Mouse (Mus musculus) brain, adult 2 months (tissue): ENCODE results near the gene Gm13420.
A peak's percentile ranks its signal among the peaks of the same experiment; 100 is the strongest.
"Not testable (repeated sequence)": the region's sequence is repeated elsewhere in the genome, so short reads cannot be mapped to it uniquely, and the experiment has no call there.

Experiments used
- DNase-seq: peaks from one replicate; pipeline ENCODE4 v3.0.0; 2011; ENCODE audit warnings: low read depth, low spot score

Gm13420 gene

GRCm38 (mm10) chr2:29738799-29739198, 12.7 kb downstream of the Gm13420 start:
- DNase-seq: no peak

DNA sequence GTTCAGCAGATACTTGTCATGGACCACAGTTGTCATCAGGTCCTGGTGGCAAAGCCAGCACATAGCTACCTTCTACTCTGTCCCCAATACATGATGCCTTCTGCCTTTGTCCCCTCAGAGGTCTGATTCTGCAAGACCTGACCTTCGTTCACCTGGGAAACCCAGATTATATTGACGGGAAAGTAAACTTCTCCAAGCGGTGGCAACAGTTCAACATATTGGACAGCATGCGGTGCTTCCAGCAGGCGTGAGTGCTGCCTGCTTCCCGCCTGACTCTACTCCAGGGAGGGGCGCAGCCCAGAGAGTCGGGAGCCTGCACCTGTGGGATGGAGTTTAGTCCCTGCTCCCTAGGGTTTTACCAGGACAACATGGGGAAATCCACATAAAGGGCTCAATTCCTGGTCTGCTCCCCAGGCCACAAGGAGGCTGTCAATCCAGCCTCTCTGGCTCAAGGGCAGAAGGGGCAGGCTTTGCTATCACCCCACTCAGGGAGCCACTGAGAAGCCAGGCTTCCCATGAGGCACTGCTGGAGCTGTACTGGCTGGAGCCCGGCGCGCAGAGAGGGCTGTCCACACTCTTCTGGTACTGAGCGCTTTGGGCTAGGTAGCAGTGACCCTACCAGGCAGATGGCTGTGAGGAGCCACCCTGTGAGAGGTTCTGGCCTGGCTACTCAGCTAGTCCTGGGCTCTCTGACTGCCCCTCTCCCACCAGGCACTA, 14.1 kb downstream of the Gm13420 start:
- no peak for DNase-seq

DNA sequence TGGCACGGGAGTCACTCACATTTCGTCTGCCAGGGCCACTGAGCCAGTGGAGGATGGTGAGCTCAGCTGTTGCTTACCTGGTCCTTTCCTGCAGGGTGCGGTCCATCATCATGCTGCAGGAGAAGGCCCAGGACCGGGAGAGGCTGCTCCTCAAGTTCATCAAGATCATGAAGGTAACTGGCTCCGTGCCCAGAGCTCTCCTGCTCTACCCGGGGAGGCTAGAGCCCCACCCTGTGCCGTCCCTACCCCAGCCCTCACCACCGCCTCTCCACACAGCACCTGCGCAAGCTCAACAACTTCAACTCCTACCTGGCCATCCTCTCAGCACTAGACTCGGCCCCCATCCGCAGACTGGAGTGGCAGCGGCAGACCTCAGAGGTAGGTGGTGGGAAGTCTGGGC, 15.8 kb downstream of the Gm13420 start:
- no peak for DNase-seq

GRCm38 (mm10) chr2:29733348-29733747, 18.1 kb downstream of the Gm13420 start:
- no peak for DNase-seq

DNA sequence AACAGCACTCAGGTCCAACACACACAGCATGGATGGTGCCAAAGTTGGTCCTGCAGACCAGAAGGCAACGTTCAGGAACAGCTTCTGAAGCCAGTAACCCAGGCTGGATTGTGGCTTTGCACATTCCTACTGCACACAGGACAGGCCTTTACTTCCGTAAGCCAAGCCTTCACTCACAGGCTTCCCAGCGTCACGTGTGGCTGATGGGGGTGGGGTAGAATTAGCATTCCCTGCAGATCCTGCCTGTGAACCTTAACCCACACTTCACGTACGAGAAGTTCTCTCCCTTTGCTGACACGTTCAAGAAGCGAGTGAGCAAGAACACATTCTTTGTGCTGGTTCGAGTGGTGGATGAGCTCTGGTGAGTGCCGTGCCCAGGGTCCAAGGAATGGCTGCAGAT, 18.9 kb downstream of the Gm13420 start:
- DNase-seq: no peak

DNA sequence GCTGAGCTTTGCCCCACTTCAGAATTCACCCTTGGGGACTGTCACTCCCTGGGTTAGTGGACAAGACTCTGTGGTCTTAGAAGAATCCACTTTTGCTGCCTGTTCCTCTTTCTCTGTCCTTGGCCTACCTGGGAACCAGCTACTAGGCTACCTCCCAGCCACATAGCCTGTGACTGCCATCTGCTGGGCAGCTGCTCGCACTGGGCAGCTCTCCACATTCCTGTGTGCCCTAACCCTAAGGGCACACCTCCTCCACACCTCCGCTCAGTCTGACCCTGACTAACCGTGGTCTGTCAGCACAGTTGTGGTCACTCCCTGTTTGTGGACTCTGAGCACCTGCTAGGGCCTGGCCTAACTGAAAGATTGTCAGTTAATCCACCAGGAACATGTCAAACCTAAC, 19.9 kb downstream of the Gm13420 start:
- DNase-seq: peak; percentile 73

DNA sequence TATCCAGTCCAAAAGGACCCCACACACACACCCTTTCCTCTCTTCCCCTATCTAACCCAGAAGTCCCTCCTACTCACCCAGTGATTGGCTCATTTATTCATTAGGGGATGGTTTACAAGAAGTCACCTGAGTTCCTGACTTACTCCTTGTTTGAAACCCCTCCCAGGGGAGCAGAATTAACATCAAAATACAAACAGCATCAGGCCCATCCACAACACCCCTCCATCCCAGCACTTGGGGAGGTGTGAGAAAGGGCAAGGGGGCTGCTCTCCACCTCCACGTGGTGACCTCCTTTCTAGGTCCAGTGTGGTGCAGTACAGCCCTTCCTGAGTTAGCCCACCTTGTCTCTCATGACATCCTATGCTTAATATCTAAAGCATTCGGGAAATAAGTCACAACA, 22.0 kb downstream of the Gm13420 start:
- DNase-seq: no peak

GRCm38 (mm10) chr2:29724664-29725365, 26.7 kb downstream of the Gm13420 start:
- no peak for DNase-seq

DNA sequence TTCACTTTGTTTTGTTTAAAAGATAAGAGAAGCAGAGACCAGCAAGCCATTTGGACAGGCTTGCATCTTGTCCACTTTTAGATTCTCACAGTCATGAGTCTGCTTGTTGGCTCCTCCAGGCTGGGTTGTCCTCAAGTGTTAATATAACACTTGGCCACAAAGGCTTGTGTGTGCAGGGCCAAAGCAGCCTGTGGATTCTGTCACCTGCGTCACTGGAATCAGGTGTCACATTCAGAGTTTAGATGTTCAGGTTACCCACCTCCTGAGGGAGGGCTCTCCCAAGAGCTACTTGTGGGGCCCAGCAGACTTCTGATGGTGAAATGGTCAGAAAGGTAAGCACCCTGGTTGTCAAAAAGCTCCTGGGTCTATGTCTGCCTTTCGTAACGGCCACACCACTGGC, 28.4 kb downstream of the Gm13420 start:
- DNase-seq: no peak

- no peak for DNase-seq
Measured at GRCm38 (mm10) chr2:29718581-29718980, 32.9 kb downstream of the Gm13420 start.

DNA sequence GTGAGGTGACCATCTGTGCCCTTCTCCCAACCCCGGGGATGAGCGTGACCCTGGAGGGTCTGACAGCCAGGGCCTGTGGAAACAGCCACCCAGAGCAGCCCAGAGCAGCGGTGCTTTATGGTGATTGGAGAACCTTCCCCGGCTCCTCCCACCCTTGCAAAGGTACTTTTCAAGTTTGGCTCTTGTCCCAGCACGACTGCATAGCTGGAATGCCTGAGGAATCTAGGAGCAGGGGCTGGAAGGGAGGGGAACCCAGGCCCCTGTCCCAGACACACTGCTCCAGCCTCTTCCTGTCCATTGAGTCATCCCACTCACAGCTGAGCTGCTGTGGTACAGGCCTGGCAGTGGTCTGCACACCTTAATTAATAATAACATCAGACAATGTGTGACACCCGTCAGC, 34.8 kb downstream of the Gm13420 start:
- peak; percentile 61 for DNase-seq

- no peak for DNase-seq
Measured at GRCm38 (mm10) chr2:29716143-29716542, 35.3 kb downstream of the Gm13420 start.

- peak; percentile 75 for DNase-seq
Measured at GRCm38 (mm10) chr2:29714127-29714526, 37.4 kb downstream of the Gm13420 start.

GRCm38 (mm10) chr2:29713501-29713900, 38.0 kb downstream of the Gm13420 start:
- DNase-seq: no peak

DNA sequence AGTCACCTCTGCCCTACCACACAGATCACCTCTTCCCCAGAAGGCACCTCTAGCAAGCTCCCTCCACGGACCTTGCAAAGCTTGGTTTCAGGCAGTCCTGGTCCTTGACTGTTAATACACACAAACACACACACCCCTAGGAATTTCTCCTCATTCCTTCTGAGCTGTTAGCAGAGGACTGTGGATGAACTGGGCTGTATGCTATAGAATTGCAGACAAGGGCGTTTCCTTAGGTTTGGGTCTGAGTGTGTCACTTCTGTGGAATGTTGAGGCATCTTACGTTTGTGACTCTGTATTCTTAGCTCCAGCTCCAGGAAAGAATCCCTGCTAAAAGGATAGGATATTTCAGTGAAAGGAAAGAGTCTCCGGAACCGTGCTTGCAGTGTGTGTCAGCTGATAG, 39.6 kb downstream of the Gm13420 start:
- no peak for DNase-seq

- DNase-seq: no peak
Measured at GRCm38 (mm10) chr2:29711038-29711437, 40.4 kb downstream of the Gm13420 start.

DNA sequence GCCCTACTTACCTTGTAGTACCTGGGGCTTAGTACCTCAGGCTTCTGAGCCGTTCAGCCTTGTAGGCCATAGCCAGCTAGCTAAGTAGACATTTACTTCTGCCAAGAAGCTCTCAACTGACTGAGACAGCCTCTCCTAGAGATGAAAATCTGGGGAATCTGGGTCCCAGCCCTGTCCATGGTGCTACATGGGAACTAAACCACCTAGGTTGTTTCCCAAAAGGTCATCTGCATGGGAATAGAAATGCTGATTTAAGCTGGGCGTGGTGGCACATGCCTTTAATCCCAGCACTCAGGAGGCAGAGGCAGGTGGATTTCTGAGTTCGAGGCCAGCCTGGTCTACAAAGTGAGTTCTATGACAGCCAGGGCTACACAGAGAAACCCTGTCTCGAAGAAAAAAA, 43.3 kb downstream of the Gm13420 start:
- not testable (repeated sequence) for DNase-seq

DNA sequence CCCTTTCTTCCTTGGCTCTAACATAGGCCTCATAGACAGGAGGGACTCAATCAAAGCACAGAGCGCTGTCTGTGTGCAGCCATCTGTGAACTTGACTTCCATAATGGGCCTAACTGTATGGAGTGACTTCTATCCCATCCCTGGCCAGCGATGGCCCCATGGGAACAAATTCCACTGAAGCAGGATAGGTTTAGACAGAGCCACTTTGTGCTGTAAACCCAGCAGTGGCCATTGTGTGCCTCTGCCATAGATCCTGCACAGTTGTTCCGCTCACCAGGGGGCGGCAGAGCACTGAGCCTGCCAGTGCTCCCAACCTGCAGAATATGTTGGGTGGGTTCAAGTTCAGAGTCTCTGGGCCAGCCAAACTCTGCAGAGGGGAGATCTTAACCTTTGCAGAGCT, 43.8 kb downstream of the Gm13420 start:
- DNase-seq: peak; percentile 45

DNA sequence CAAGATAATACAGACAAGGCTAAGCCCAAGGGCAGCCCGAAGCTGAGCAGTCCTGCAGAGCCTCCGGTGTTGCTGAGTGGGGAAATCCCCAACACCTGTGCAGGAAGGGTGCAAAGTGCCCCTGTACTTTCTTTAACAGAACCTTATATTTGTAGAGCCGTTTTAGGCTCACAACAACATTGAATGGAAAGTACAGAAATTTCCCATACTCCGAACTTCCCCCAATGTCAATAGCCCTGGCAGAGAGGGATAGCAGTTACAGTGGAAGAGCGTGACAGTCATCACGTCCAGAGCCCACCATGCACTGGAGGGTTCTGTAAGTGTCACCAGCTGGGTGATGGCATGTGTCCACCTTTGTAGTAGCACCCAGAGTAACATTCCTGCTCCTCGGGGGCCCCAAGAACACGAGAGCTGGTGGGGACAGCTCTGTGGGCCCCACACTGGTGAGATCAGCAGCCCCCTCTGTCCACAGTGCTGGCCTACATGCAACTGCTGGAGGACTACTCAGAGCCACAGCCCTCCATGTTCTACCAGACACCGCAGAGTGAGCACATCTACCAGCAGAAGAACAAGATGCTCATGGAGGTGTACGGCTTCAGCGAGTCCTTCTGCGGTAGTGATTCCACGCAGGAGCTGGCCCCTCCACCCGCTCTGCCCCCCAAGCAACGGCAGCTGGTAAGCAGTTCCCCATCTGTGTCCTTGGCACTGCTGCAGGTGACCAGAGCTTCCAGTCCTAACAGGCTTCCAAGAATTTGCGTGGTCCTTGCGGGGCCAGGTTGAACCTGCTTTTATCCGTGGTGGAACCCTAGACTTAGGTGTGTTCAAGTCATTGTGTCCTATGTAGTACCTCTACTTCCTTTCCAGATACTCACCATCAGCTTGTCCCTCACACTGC, 44.5 kb downstream of the Gm13420 start:
- DNase-seq: peak; percentile 83

DNA sequence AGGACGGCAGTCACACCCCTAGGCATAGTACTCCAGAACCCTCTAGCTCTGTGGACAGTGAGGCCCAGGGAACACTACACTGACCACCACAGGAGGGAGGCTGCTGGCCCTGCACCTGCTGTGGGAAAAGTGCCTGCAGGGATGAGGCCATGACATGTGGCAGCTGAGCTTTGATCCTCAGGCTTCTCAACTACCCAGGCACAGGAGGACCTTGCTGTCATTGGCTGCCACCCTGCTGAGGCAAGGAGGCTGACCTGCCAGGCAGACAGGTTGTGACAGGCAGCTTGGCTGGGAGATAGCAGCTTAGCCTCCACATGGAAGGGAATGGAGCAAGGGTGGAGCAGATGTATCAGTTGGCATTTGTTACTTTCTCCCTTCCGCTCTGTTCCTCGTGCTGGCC, 46.0 kb downstream of the Gm13420 start:
- peak; percentile 98 for DNase-seq

DNA sequence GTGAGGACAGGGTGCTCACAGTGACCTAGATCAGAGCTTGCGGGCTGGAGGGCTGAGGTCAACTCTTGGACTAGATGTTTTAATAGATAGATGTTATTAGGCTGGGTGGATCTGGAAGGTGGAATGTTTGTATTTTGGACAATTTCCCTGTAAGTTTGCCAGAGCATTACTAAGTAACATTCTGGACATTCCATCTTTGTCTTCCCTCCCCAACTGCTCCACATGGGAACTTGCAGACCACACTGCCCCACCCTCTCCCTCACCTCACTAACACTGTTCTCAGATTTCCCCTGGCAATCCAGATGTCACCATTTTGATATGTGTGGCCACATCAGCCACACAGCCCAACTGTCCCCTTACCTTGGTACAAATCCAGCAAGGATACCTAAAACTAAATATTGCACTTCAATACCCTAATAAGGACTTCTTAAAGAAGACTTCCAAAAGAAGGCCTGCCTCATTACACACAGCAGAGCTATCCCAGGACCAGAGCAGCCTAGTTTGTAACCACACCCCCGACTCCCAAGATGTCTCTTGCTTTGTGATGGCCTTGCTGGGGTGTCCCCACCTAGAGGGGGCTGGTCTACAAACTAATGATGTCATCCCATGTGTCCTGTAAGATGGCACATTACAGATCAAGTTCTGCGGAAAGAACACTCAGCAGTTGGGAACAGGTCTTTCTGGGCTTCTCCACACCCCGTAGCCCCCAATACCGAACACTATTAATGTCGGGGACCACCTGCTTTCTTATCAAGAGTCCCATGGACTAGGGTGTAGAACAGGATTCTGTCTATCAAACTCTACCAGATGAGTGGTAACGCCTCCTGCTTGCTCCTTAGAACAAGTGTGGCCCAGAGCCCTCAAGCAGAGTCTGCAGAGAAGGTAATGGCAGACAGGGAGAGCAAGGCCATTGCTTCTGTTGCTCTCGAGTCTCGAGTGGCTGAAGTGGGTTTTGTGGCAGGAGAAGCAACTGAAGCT, 48.1 kb downstream of the Gm13420 start:
- DNase-seq: no peak
